Mouse (Mus musculus) kidney, adult 2 months (tissue): ENCODE measurements around the gene Myom1.

ENCODE experiments used
- CTCF ChIP-seq: fragments of 200-500 bp; conservative IDR thresholded peaks from 2 replicates; pipeline ENCODE4 v1.5.1; 2011; ENCODE audit warnings: low read depth, mild to moderate bottlenecking, control low read depth, low read length, moderate library complexity, mixed read lengths; ENCODE audit not compliant: insufficient read depth, insufficient read length
- POLR2A ChIP-seq: fragments of 200-500 bp; IDR thresholded peaks from one replicate; pipeline ENCODE4 v1.6.1; 2011; ENCODE audit warnings: low read depth, low read length, control low read depth

DNA sequence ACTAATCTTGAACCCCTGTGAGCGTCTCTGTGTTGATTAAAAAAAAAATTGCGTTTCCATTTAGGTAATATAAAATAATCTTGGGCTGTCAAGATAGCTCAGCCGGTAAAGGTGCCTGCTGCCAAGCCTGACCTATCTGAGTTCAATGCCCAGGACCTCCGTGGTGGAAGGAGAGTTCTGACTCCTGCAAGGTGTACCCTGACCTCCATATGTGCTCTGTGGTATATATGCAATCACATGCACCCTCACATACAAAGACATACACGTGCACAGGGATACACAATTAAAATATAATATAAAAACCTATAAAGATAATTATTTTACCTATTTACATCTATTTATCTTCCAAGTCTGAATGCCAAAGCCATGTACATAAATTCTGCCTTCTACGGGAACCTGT, 62.7 kb downstream of the Myom1 start:
- TF ChIP-seq CTCF (no peak), POLR2A (no peak)
